Mouse (Mus musculus) heart, adult 11 months (tissue): ENCODE measurements at regions not wholly inside any gene's neighbourhood (a gene's known extent, or its start where the extent isn't known, plus 50 kb on each side); places are given as distances from the start of the nearest gene placed in this dataset.
A peak's percentile ranks its signal among the peaks of the same experiment; 100 is the strongest.

Experiments
- DNase-seq: peaks from one replicate; pipeline ENCODE4 v3.0.0; 2022

GRCm38 (mm10) chr13:107944831-107945230 lies 99.4 kb upstream of the Smim15 start:
- DNase-seq, result peak; percentile 97

DNA sequence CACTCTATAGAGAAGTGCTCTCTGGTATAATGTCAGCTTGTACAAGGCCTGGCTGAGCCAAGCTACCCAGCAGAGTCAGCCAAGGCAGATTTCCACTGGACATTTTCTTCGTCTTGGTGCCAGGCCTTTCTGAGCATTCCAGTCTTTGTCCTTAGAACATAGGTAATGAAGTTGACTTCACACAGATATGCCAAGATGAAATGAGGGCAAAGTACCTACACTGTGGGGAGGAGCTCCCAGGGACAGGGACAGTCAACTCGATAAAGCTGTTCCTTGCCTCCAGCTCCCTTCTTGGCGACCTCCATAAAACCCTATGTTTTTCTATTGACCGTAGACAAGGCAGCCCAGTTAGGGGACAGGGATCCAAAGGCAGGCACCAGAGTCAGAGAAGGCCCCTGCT lies 101.3 kb upstream of the Smim15 start:
- peak; percentile 40 for DNase-seq

GRCm38 (mm10) chr13:107942297-107942962 lies 101.8 kb upstream of the Smim15 start:
- peak; percentile 66 for DNase-seq

DNA sequence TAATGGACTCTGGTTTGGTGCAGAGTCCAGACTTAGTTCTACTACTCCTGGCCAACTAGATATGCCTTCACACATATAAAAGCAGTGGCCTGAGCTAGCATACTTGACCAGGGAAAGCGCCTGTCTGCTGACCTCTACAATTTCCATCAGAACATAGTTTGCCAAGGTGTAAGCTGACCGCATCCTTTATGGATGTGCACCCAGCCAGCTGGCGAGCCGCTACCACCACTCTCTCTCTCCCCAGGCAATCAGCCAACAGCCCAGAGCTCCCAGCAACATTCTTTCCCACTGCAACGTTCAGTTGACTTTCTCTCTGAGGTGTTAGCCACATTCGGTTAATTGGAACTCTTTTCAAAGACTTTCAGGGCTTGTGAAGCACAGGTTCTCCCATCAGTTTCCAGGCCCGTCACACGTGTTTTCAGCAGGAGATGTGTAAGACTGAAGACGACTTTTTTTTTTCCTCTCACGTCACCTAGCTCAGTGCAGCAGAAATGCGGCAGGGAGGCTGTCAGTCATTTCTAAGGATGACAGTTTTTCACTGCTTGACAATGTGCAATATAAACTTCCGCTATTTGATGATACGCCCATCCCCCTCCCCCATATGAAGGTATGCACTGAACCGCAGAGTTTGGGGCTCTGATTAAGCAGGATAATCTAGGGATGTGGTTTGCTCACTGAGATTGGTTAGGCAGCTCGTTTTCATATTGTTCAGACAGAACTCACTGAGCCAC lies 104.2 kb upstream of the Smim15 start:
- DNase-seq, result peak; percentile 86

DNA sequence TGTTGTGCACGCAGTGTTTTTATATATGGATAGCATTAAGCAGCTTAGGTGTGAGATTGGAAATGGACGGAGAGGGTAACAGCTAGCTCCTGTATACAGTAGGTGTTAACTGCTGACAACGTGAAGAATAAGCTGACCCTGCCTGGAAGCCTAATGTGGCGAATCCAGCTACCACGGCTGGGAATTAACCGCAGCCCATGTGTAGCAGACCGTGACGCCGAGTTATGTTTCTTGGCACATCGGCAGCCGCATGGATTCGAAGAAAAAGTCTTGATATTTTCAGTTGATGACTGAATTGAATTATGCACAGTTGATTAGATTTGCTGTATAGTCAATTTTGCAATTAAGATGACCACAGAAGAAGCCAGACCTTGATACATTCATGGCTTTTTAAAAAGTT lies 108.6 kb upstream of the Smim15 start:
- DNase-seq, result peak; percentile 71

GRCm38 (mm10) chr13:107934691-107935090 lies 109.6 kb upstream of the Smim15 start:
- DNase-seq, result peak; percentile 74

DNA sequence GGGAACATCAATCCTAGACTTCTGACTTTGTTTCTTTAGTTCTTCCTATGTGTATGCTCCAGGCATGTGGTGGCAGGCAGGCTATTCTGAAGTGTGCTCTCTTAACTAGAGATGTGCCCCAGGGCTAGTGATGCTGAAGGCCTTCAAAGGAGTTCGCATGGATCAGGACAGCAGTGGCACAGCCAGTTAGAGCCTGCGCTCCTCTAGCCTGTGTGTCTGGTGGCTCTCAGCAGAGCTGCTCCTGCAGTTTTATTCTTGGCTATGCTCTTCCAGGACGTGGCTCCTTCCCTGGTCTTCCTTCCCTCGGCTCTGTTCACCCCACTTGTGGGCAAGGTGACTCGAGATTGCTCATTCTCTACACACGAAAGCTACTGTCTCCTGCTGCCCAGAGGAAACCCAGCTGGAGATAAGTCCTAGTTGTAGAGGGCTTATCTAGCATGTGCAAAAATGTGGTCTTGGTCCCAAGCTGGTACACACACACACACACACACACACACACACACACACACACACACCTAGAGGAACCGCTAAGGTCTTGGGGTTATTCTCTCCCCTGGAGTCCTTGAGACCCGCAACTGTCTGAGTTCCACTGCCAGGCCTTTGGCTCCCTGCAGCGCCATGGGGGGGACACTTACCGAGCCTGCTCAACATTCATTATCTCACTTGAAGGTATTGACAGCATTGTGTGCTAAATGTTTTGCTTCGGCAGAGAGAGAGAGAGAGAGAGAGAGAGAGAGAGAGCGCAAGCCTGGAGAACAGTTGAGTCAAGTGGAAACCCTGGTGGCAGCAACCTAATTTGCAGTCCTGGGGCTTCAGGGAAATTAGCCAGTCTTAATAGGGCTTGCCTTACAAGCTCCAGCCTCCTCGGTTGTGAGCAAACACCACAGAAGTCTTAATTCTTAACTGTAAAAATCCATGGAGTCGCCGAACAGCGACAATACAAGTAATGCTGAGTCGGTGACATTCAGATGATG lies 110.4 kb upstream of the Smim15 start:
- DNase-seq, result peak; percentile 73

GRCm38 (mm10) chr13:107932423-107933032 lies 111.7 kb upstream of the Smim15 start:
- peak; percentile 71 for DNase-seq

DNA sequence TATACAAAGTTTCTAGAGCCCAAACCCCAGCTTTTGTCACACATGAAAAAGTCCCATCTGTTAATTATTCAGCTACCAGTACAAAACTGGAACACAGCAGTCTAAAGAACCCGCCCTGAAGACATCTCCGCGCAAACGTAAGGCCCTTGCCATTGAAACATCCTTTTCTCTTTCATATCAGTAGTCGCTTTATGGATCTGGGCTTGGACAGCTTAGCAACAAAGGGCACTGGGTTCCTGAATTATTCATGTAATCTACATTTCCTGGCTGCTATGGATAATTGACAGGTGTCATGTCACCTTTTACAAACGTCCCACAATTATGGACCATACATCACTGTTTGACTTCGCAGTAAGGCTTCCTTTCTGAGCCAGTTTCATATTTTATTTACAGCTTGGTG lies 113.0 kb upstream of the Smim15 start:
- peak; percentile 57 for DNase-seq

DNA sequence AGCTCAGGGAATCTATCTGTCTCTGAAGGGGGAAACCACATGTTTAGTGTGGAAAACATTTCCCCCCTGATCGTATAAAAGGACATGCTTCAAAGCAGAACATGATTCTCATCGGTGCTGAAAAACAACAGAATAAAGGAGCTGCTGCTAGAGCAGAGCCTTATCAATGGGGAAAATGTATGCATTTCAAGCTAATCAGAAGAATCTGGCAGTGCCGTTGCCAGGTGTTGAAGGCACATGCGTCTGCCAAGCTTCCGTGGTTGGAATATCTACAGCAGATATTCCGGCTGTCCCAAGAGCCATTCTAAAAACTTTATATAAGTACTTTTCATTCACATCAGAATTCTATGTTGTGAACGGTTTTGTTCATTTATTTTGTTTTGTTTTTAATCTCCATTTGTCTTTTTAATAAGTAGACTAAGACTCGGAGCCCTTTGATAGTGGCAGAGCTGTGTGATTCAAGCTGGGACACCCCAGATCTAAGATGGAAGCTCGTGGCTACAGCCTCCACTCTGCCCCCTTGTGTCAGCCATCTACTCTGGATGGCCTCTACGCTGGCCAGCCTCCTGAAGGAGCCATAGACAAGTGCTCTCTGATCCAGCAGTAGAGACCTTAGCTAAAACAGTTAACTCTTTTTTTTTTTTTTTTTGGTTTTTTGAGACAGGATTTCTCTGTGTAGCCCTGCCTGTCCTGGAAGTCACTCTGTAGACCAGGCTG lies 116.6 kb upstream of the Smim15 start:
- no peak for DNase-seq

GRCm38 (mm10) chr13:107925470-107925869 lies 118.8 kb upstream of the Smim15 start:
- DNase-seq, result no peak

- peak; percentile 89 for DNase-seq
Measured at GRCm38 (mm10) chr13:107923129-107924114, 120.8 kb upstream of the Smim15 start.

DNA sequence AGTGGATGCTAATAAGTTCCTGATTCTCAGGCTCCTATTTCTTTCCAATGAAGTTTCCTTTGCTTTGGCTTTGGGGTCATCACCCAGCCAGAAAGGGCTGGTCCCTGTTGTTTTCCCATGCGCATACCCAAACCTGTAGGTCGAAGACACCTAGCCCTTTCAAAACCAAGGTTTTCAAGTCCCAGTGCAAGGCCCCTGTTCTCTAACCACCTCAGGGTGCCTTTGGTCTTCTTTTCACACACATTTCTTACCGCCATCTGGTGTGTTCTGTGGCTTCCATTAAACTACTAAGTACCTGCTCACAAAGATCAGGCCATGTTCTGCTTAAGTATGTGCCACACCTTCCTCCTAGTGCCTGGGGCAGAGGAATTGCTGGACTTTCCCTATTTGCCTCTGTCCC lies 124.8 kb upstream of the Smim15 start:
- no peak for DNase-seq

DNA sequence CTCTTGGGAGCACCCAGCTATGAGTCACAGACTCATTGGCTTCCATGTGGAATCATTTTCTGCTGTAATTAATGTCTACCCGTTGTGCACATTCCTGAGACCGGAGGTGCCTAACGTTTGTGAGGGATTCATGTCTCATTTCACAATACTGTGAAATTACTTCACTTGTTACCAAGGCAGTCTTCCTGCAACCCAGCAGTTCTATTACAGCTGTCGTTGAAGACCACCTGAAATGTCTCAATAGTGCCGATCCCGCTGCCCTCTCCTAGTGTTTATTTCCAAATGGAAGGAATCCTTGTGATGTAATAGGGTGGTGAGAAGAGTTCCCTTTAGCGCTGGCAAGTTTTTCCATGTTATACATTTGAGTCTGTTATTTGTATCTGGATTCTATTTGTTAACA lies 125.8 kb upstream of the Smim15 start:
- no peak for DNase-seq

GRCm38 (mm10) chr13:107918065-107918464 lies 126.2 kb upstream of the Smim15 start:
- no peak for DNase-seq

GRCm38 (mm10) chr13:107917564-107917963 lies 126.7 kb upstream of the Smim15 start:
- DNase-seq, result no peak

DNA sequence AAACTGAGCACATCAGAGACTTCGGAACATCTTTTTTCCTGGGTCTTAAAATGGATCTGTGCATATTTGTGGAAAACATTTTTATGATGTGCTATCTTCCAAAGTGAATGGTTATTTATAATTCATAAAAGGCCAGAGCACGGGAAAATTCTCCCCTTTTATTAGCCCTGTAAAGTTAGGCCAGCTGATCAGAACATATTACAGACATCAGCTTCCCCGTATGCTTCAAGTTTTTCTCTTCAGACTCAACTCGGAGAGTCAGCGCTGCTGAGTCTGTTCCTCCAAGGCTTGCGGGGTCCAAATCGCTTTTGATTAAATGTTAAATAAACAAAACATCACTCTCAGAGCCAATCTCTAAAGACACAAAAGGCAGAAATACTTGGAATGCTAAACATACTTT lies 134.1 kb upstream of the Smim15 start:
- no peak for DNase-seq

DNA sequence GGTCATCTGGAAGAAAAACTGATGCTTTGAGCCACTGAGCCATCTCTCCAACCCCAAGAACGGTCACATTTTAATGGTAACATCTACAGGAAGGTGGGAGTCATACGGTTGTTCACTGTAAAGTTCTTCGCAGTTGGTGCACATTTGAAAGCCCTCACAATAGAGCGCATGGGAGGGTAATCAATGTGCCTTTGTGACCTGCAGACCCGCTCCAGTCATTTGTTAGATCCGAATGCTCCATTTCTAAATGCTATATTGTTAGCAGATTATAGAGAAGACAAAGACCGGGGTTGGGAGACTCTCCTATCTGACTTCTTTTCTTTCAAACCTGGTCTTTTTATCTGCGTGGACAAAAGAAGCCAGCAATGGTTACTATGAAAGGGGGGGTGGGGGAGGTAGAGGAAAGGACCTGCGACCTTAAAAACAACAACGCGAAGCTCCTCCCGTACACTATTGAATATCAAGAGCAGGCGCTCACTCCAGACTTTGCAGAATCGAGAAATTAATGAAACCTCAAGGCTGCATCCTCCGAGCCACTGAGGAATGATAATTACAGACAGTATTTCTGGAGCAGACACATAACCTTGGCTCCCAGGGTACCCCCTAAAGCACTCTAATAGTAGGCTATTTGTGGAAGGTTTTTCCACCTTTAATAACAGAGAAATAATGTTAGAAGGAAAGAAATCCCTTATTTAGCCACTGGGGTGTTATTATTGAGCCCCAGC lies 134.7 kb upstream of the Smim15 start:
- no peak for DNase-seq

GRCm38 (mm10) chr13:107907966-107908365 lies 136.3 kb upstream of the Smim15 start:
- DNase-seq, result no peak

- DNase-seq, result peak; percentile 51
Measured at GRCm38 (mm10) chr13:107904851-107905250, 139.4 kb upstream of the Smim15 start.
